Mouse (Mus musculus) MEL (cell line): ENCODE measurements at regions not wholly inside any gene's neighbourhood (a gene's known extent, or its start where the extent isn't known, plus 50 kb on each side); places are given as distances from the start of the nearest gene placed in this dataset.

ENCODE experiments used
- DNase-seq: peaks from one replicate; pipeline ENCODE4 v3.0.0; 2011; ENCODE audit warnings: low read depth, low spot score
- H3K27ac ChIP-seq: 2 replicates; pipeline ENCODE4 v1.5.1; 2012; ENCODE audit warnings: low read depth, mild to moderate bottlenecking, control low read depth, low read length, moderate library complexity; ENCODE audit not compliant: control insufficient read depth
- H3K27me3 ChIP-seq, 2 experiments: fragments of 150-350 bp in 1 of 2; sonication (generic) in 1 of 2; 2 replicates each; pipeline ENCODE4 v1.6.1; 2012; ENCODE audit warnings: low read length in 2 of 2, mild to moderate bottlenecking in 2 of 2, improper control_type of control experiment in 1 of 2, moderate library complexity in 1 of 2; ENCODE audit not compliant: insufficient read depth in 2 of 2, control insufficient read depth in 1 of 2
- H3K36me3 ChIP-seq, 2 experiments: 2 replicates each; pipeline ENCODE4 v1.6.1; 2012 to 2014; ENCODE audit warnings: low read length in 2 of 2, improper control_type of control experiment in 1 of 2, inconsistent platforms in 1 of 2, mild to moderate bottlenecking in 1 of 2; ENCODE audit not compliant: insufficient read depth in 2 of 2, control insufficient read depth in 1 of 2
- H3K4me1 ChIP-seq, 2 experiments: fragments of 150-350 bp in 1 of 2; sonication (generic) in 1 of 2; 2 replicates each; pipeline ENCODE4 v1.6.1; 2012; ENCODE audit warnings: low read length in 2 of 2, improper control_type of control experiment in 1 of 2, mild to moderate bottlenecking in 1 of 2; ENCODE audit not compliant: insufficient read depth in 2 of 2, control insufficient read depth in 1 of 2
- H3K4me3 ChIP-seq, 2 experiments: fragments of 150-350 bp in 1 of 2; sonication (generic) in 1 of 2; 2 replicates each; pipeline ENCODE4 v1.5.1; 2012; ENCODE audit warnings: low read depth in 2 of 2, low read length in 2 of 2, mild to moderate bottlenecking in 2 of 2, moderate library complexity in 2 of 2, control low read depth in 1 of 2, improper control_type of control experiment in 1 of 2; ENCODE audit not compliant: control insufficient read depth in 1 of 2, insufficient read depth in 1 of 2
- H3K79me2 ChIP-seq: 2 replicates; pipeline ENCODE4 v1.6.1; 2012; ENCODE audit warnings: mild to moderate bottlenecking, low read length, moderate library complexity; ENCODE audit not compliant: control insufficient read depth, poor library complexity, insufficient read depth
- H3K9ac ChIP-seq: 2 replicates; pipeline ENCODE4 v1.6.1; 2012; ENCODE audit warnings: low read depth, mild to moderate bottlenecking, control low read depth, low read length, moderate library complexity; ENCODE audit not compliant: control insufficient read depth, poor library complexity, severe bottlenecking
- H3K9me3 ChIP-seq: fragments of 150-350 bp; sonication (generic); replicated peaks from 2 replicates; pipeline ENCODE4 v1.6.1; 2012; ENCODE audit warnings: mild to moderate bottlenecking, low read length, improper control_type of control experiment, moderate library complexity; ENCODE audit not compliant: insufficient read depth
- BHLHE40 ChIP-seq: IDR thresholded peaks from 2 replicates; pipeline ENCODE4 v1.6.1; 2012; ENCODE audit warnings: low read depth, mild to moderate bottlenecking, inconsistent platforms, low read length, improper control_type of control experiment, borderline replicate concordance
- GABPA ChIP-seq: IDR thresholded peaks from 2 replicates; pipeline ENCODE4 v1.6.1; 2012; ENCODE audit warnings: low read depth, mild to moderate bottlenecking, inconsistent platforms, low read length, improper control_type of control experiment, moderate library complexity
- GATA1 ChIP-seq: IDR thresholded peaks from 2 replicates; pipeline ENCODE4 v1.6.1; 2011; ENCODE audit warnings: low read depth, low read length, improper control_type of control experiment
- MAFK ChIP-seq: IDR thresholded peaks from 2 replicates; pipeline ENCODE4 v1.6.1; 2011; ENCODE audit warnings: low read depth, mild to moderate bottlenecking, low read length, improper control_type of control experiment, borderline replicate concordance
- MAZ ChIP-seq: IDR thresholded peaks from 2 replicates; pipeline ENCODE4 v1.6.1; 2012; ENCODE audit warnings: low read depth, mild to moderate bottlenecking, inconsistent platforms, low read length, improper control_type of control experiment
- MXI1 ChIP-seq: IDR thresholded peaks from 2 replicates; pipeline ENCODE4 v1.6.1; 2011; ENCODE audit warnings: mild to moderate bottlenecking, low read depth, low read length, improper control_type of control experiment
- NELFE ChIP-seq: IDR thresholded peaks from 2 replicates; pipeline ENCODE4 v1.6.1; 2011; ENCODE audit warnings: low read depth, low read length, improper control_type of control experiment
- NRF1 ChIP-seq: IDR thresholded peaks from 2 replicates; pipeline ENCODE4 v1.6.1; 2014; ENCODE audit warnings: low read depth, mild to moderate bottlenecking, inconsistent platforms, low read length, improper control_type of control experiment, moderate library complexity; ENCODE audit not compliant: poor library complexity, insufficient read depth, severe bottlenecking
- POLR2AphosphoS5 ChIP-seq: IDR thresholded peaks from 2 replicates; pipeline ENCODE4 v1.6.1; 2012; ENCODE audit warnings: low read depth, borderline replicate concordance, mild to moderate bottlenecking, inconsistent platforms, low read length, moderate library complexity, mixed read lengths
- SMC3 ChIP-seq: IDR thresholded peaks from 2 replicates; pipeline ENCODE4 v1.6.1; 2011; ENCODE audit warnings: low read depth, low read length, improper control_type of control experiment
- TBP ChIP-seq: IDR thresholded peaks from 2 replicates; pipeline ENCODE4 v1.8.0; 2011; ENCODE audit warnings: low read depth, low read length, improper control_type of control experiment
- TCF12 ChIP-seq: IDR thresholded peaks from 2 replicates; pipeline ENCODE4 v1.6.1; 2014; ENCODE audit warnings: low read depth, mild to moderate bottlenecking, inconsistent platforms, low read length, improper control_type of control experiment, moderate library complexity
- UBTF ChIP-seq: IDR thresholded peaks from 2 replicates; pipeline ENCODE4 v1.6.1; 2012; ENCODE audit warnings: low read depth, mild to moderate bottlenecking, inconsistent platforms, low read length, improper control_type of control experiment, moderate library complexity, borderline replicate concordance; ENCODE audit not compliant: insufficient read depth
- ZKSCAN1 ChIP-seq: IDR thresholded peaks from 2 replicates; pipeline ENCODE4 v1.6.1; 2012; ENCODE audit warnings: low read depth, mild to moderate bottlenecking, inconsistent platforms, low read length, improper control_type of control experiment, moderate library complexity
- ZMIZ1 ChIP-seq: IDR thresholded peaks from 2 replicates; pipeline ENCODE4 v1.6.1; 2012; ENCODE audit warnings: low read depth, mild to moderate bottlenecking, inconsistent platforms, low read length, improper control_type of control experiment, moderate library complexity
- ZNF384 ChIP-seq: IDR thresholded peaks from 2 replicates; pipeline ENCODE4 v1.6.1; 2012; ENCODE audit warnings: low read depth, mild to moderate bottlenecking, inconsistent platforms, low read length, improper control_type of control experiment

- no peak overlapping the region for H3K4me3 ChIP-seq
- DNase-seq: no peak
- TF ChIP-seq NELFE (no peak), TCF12 (no peak), BHLHE40 (no peak), ZKSCAN1 (no peak), ZNF384 (no peak), TBP (no peak), GABPA (no peak), UBTF (no peak), POLR2AphosphoS5 (no peak), GATA1 (no peak), ZMIZ1 (no peak), NRF1 (no peak), MXI1 (no peak), SMC3 (no peak)
- H3K4me1 ChIP-seq: no peaks in the 10 kb centered on the region
- no peaks in the 10 kb centered on the region for H3K79me2 ChIP-seq
- no peak overlapping the region for H3K27ac ChIP-seq
- no peaks in the 10 kb centered on the region for H3K9me3 ChIP-seq
- H3K36me3 ChIP-seq: no peaks in the 10 kb centered on the region
- no peaks in the 10 kb centered on the region for H3K27me3 ChIP-seq
- no peak overlapping the region for H3K9ac ChIP-seq
Measured at GRCm38 (mm10) chr13:44321009-44321596, 408.2 kb upstream of the Jarid2 start.

- Histone ChIP-seq H3K27me3 (no peaks in the 10 kb centered on the region), H3K79me2 (no peaks in the 10 kb centered on the region), H3K4me3 (no peak overlapping the region), H3K9ac (no peak overlapping the region), H3K36me3 (no peaks in the 10 kb centered on the region), H3K27ac (no peak overlapping the region), H3K4me1 (no peaks in the 10 kb centered on the region), H3K9me3 (no peaks in the 10 kb centered on the region)
- TF ChIP-seq BHLHE40: no peak
- TF ChIP-seq ZNF384: no peak
- TF ChIP-seq MAZ: no peak
- no peak for TF ChIP-seq MAFK
- TF ChIP-seq ZKSCAN1: no peak
- DNase-seq: no peak
Measured at GRCm38 (mm10) chr13:44328416-44328815, 400.9 kb upstream of the Jarid2 start.
